Mouse (Mus musculus) G1E (cell line): ENCODE data around the gene Vwa5b1.

Experiments used
- CTCF ChIP-seq: IDR thresholded peaks from 2 replicates; pipeline ENCODE4 v1.5.1; 2012; ENCODE audit warnings: low read depth, low read length, inconsistent platforms, mixed read lengths
- GATA1 ChIP-seq: IDR thresholded peaks from 2 replicates; pipeline ENCODE4 v1.6.1; 2012; ENCODE audit warnings: borderline replicate concordance, low read length, inconsistent platforms, mixed read lengths
- GATA2 ChIP-seq: IDR thresholded peaks from 2 replicates; pipeline ENCODE4 v1.6.1; 2012; ENCODE audit warnings: low read depth, low read length, inconsistent platforms, borderline replicate concordance
- TAL1 ChIP-seq: conservative IDR thresholded peaks from 2 replicates; pipeline ENCODE4 v1.6.1; 2012; ENCODE audit warnings: low read depth, low read length, inconsistent platforms, mixed read lengths

- TF ChIP-seq CTCF (no peak), GATA1 (no peak), TAL1 (no peak), GATA2 (no peak)
Measured at GRCm38 (mm10) chr4:138555531-138555930, 80.2 kb downstream of the Vwa5b1 start.
